Mouse (Mus musculus) v-Abl transformed pro-B cells (cell line): Measurements from ENCODE around the gene Asb2.

Experiments
- in situ Hi-C, 2 experiments: fragments of 400-800 bp; cut with MboI; formaldehyde crosslinking; loops; one replicate each; pipeline ENCODE4 v1.15.1; 2025; ENCODE audit not compliant: unreplicated experiment in 2 of 2

The Asb2 gene

GRCm38 (mm10) chr12:103355746-103356414, at the start of gene Asb2:
Asb2 (minus strand) TSS chr12:103356001.
- in situ Hi-C loops = no loop called here

GRCm38 (mm10) chr12:103404131-103404530, 48.3 kb upstream of the Asb2 start:
- in situ Hi-C loops = no loop called here

- in situ Hi-C loops = loop anchor here in 1 of 2 experiments (25.0 kb wide), 2 partner anchors 634 to 1616 kb away; partner anchors contain the start of genes Gm20604, Gm28051, Gon7 and Syne3
Measured at GRCm38 (mm10) chr12:103396751-103397150, 41.0 kb upstream of the Asb2 start.

GRCm38 (mm10) chr12:103395486-103396275, 39.9 kb upstream of the Asb2 start:
- in situ Hi-C loops = loop anchor here in 1 of 2 experiments (25.0 kb wide), 2 partner anchors 633 to 1617 kb away; partner anchors contain the start of genes Gm20604, Gm28051, Gon7 and Syne3

GRCm38 (mm10) chr12:103393528-103393927, 37.7 kb upstream of the Asb2 start:
- in situ Hi-C loops = loop anchor here in 1 of 2 experiments (25.0 kb wide), 2 partner anchors 631 to 1619 kb away; partner anchors contain the start of genes Gm20604, Gm28051, Gon7 and Syne3

- in situ Hi-C loops = loop anchor here in 1 of 2 experiments (25.0 kb wide), 2 partner anchors 629 to 1621 kb away; partner anchors contain the start of genes Gm20604, Gm28051, Gon7 and Syne3
Measured at GRCm38 (mm10) chr12:103391098-103391497, 35.3 kb upstream of the Asb2 start.

GRCm38 (mm10) chr12:103389982-103390381, 34.2 kb upstream of the Asb2 start:
- in situ Hi-C loops = loop anchor here in 1 of 2 experiments (25.0 kb wide), 2 partner anchors 628 to 1622 kb away; partner anchors contain the start of genes Gm20604, Gm28051, Gon7 and Syne3

- in situ Hi-C loops = loop anchor here in 1 of 2 experiments (25.0 kb wide), 2 partner anchors 627 to 1623 kb away; partner anchors contain the start of genes Gm20604, Gm28051, Gon7 and Syne3
Measured at GRCm38 (mm10) chr12:103389348-103389727, 33.5 kb upstream of the Asb2 start.

GRCm38 (mm10) chr12:103388505-103389347, 32.9 kb upstream of the Asb2 start, which contains the start of gene Otub2:
Otub2 (plus strand) TSS chr12:103388682.
- in situ Hi-C loops = loop anchor here in 1 of 2 experiments (25.0 kb wide), 2 partner anchors 626 to 1624 kb away; partner anchors contain the start of genes Gm20604, Gm28051, Gon7 and Syne3

GRCm38 (mm10) chr12:103380226-103380625, 24.4 kb upstream of the Asb2 start:
- in situ Hi-C loops = loop anchor here in 1 of 2 experiments (25.0 kb wide), 2 partner anchors 618 to 1632 kb away; partner anchors contain the start of genes Gm20604, Gm28051, Gon7 and Syne3

- in situ Hi-C loops = loop anchor here in 1 of 2 experiments (10.0 to 25.0 kb wide), 3 partner anchors 52 to 1636 kb away; partner anchors contain the start of genes Gm20604, Gm28051, Gon7 and Syne3
Measured at GRCm38 (mm10) chr12:103376774-103377173, 21.0 kb upstream of the Asb2 start.

GRCm38 (mm10) chr12:103376124-103376523, 20.3 kb upstream of the Asb2 start:
- in situ Hi-C loops = loop anchor here in 1 of 2 experiments (10.0 to 25.0 kb wide), 3 partner anchors 51 to 1636 kb away; partner anchors contain the start of genes Gm20604, Gm28051, Gon7 and Syne3

GRCm38 (mm10) chr12:103373530-103374236, 17.9 kb upstream of the Asb2 start:
- in situ Hi-C loops = loop anchor here in 1 of 2 experiments (10.0 kb wide), 1 partner anchor 49 kb away; no protein-coding TSS in a partner anchor

GRCm38 (mm10) chr12:103371711-103372110, 15.9 kb upstream of the Asb2 start:
- in situ Hi-C loops = loop anchor here in 1 of 2 experiments (10.0 kb wide), 1 partner anchor 47 kb away; no protein-coding TSS in a partner anchor

GRCm38 (mm10) chr12:103370861-103371260, 15.1 kb upstream of the Asb2 start:
- in situ Hi-C loops = loop anchor here in 1 of 2 experiments (10.0 kb wide), 1 partner anchor 46 kb away; no protein-coding TSS in a partner anchor

GRCm38 (mm10) chr12:103368777-103369176, 13.0 kb upstream of the Asb2 start:
- in situ Hi-C loops = loop anchor here (5.0 kb wide), 3 partner anchors 36 to 226 kb away; no protein-coding TSS in a partner anchor

- in situ Hi-C loops = loop anchor here (5.0 kb wide), 3 partner anchors 36 to 226 kb away; no protein-coding TSS in a partner anchor
Measured at GRCm38 (mm10) chr12:103368326-103368669, 12.5 kb upstream of the Asb2 start.

GRCm38 (mm10) chr12:103367620-103368325, 12.0 kb upstream of the Asb2 start:
- in situ Hi-C loops = loop anchor here (5.0 kb wide), 3 partner anchors 35 to 225 kb away; no protein-coding TSS in a partner anchor
